Mouse (Mus musculus): ENCODE measurements at regions not wholly inside any gene's neighbourhood (a gene's known extent, or its start where the extent isn't known, plus 50 kb on each side); places are given as distances from the start of the nearest gene placed in this dataset.

- Histone ChIP-seq H3K36me3 (no peaks in the 10 kb centered on the region), H3K4me1 (peaks cover 8% of the 10 kb centered on the region; the same call in 1 of the 2 replicates), H3K4me2 (replicated peaks) (no peak overlapping the region), H3K27me3 (no peaks in the 10 kb centered on the region), H3K27ac (no peak overlapping the region), H3K4me3 (no peak overlapping the region), H3K9ac (no peak overlapping the region), H3K9me3 (no peaks in the 10 kb centered on the region)
- ATAC-seq (ENCODE audit: insufficient number of reproducible peaks, insufficient read depth, low FRiP score, low TSS enrichment), result peak; percentile 56
- 17% methylated on average over 5 of the region's 5 CpGs for WGBS
Measured at GRCm38 (mm10) chr7:117139245-117139970, 241.4 kb upstream of the Xylt1 start.

DNA sequence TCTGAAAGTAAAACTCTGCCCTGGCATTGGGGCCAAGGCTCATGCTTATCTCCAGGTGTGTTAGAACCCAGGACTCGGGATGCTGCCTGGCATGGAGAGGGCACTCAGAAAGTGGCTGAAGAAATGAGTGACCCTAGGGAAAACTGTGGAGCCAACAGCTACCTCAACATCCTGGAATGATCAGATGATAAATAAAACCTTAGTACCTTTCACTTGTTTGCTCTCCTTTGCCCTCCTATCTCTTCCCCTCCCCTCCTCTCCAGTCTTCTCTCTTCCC lies 240.9 kb upstream of the Xylt1 start:
- H3K4me3 ChIP-seq, result no peak overlapping the region
- no peaks in the 10 kb centered on the region for H3K27me3 ChIP-seq
- no peak overlapping the region for H3K27ac ChIP-seq
- 64% methylated on average over 1 of the region's 1 CpGs for WGBS
- peaks cover 8% of the 10 kb centered on the region; the same call in 1 of the 2 replicates for H3K4me1 ChIP-seq
- H3K4me2 ChIP-seq (replicated peaks), result no peak overlapping the region
- no peak for ATAC-seq (ENCODE audit: insufficient number of reproducible peaks, insufficient read depth, low FRiP score, low TSS enrichment)
- no peaks in the 10 kb centered on the region for H3K9me3 ChIP-seq
- no peaks in the 10 kb centered on the region for H3K36me3 ChIP-seq
- no peak overlapping the region for H3K9ac ChIP-seq

GRCm38 (mm10) chr7:117146809-117147208 lies 234.0 kb upstream of the Xylt1 start:
- no peaks in the 10 kb centered on the region for H3K9me3 ChIP-seq
- no peak overlapping the region for H3K4me2 ChIP-seq (replicated peaks)
- 0 out of 2 replicates have a peak, but pooled peaks cover 2% of the 10 kb centered on the region for H3K4me1 ChIP-seq
- no peak overlapping the region for H3K4me3 ChIP-seq
- WGBS, result 58% methylated on average over 7 of the region's 7 CpGs
- ATAC-seq (ENCODE audit: insufficient number of reproducible peaks, insufficient read depth, low FRiP score, low TSS enrichment), result no peak
- H3K27me3 ChIP-seq, result no peaks in the 10 kb centered on the region
- no peak overlapping the region for H3K27ac ChIP-seq
- H3K9ac ChIP-seq, result no peak overlapping the region
- H3K36me3 ChIP-seq, result no peaks in the 10 kb centered on the region

- ATAC-seq (ENCODE audit: insufficient number of reproducible peaks, insufficient read depth, low FRiP score, low TSS enrichment), result no peak
- H3K27me3 ChIP-seq, result no peaks in the 10 kb centered on the region
- 48% methylated on average over 8 of the region's 8 CpGs for WGBS
Measured at GRCm38 (mm10) chr7:117150355-117150754, 230.4 kb upstream of the Xylt1 start.

GRCm38 (mm10) chr7:117153826-117154550 lies 226.8 kb upstream of the Xylt1 start:
- no peaks in the 10 kb centered on the region for H3K4me1 ChIP-seq
- no peaks in the 10 kb centered on the region for H3K27me3 ChIP-seq
- H3K4me3 ChIP-seq, result no peak overlapping the region
- no peak overlapping the region for H3K4me2 ChIP-seq (replicated peaks)
- 69% methylated on average over 5 of the region's 5 CpGs for WGBS
- no peak overlapping the region for H3K9ac ChIP-seq
- no peak overlapping the region for H3K27ac ChIP-seq
- no peak for ATAC-seq (ENCODE audit: insufficient number of reproducible peaks, insufficient read depth, low FRiP score, low TSS enrichment)
- H3K9me3 ChIP-seq, result no peaks in the 10 kb centered on the region
- H3K36me3 ChIP-seq, result no peaks in the 10 kb centered on the region

More at GRCm38 (mm10) chr7:117150355-117150754, 230.4 kb upstream of the Xylt1 start:
- Histone ChIP-seq H3K9me3 (no peaks in the 10 kb centered on the region), H3K4me1 (0 out of 2 replicates have a peak, but pooled peaks cover 2% of the 10 kb centered on the region), H3K4me2 (replicated peaks) (no peak overlapping the region), H3K27ac (no peak overlapping the region), H3K9ac (no peak overlapping the region), H3K36me3 (no peaks in the 10 kb centered on the region), H3K4me3 (no peak overlapping the region)

- ATAC-seq (ENCODE audit: insufficient number of reproducible peaks, insufficient read depth, low FRiP score, low TSS enrichment), result no peak
- WGBS, result 62% methylated on average over 3 of the region's 3 CpGs
Measured at GRCm38 (mm10) chr7:117161193-117161908, 219.4 kb upstream of the Xylt1 start.

DNA sequence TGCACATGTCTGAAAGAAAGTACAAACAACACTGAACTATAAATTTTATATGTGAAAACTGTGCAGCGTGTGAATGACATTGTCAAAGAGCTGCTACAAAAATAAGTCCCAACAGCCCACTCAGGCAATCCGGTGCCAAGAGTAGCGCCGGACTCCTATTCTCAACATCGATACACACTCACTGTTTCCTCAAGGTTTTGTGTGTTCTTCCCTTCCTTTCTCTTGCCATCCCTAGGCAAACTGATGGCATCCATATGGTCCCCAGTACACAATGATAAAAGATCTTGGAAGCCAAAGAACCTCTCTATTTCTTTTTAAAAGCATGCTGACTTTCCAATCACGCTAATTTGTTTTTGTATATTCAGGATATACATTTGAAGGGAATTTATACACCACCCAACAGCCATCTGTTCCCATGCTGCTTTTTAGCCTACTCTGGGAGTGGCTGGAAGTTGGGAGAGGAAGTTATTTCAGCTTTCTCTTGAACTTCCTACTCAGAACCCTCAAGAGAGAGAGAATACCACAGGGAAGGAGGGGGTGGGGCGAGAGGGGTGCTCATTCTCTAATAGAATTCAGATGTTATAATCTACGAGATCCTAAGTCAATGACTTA lies 205.9 kb upstream of the Xylt1 start:
- H3K4me3 ChIP-seq, result no peak overlapping the region
- H3K9me3 ChIP-seq, result no peaks in the 10 kb centered on the region
- H3K4me2 ChIP-seq (replicated peaks), result no peak overlapping the region
- no peak overlapping the region for H3K27ac ChIP-seq
- no peak overlapping the region for H3K9ac ChIP-seq
- H3K36me3 ChIP-seq, result no peaks in the 10 kb centered on the region
- ATAC-seq (ENCODE audit: insufficient number of reproducible peaks, insufficient read depth, low FRiP score, low TSS enrichment), result no peak
- no peaks in the 10 kb centered on the region for H3K27me3 ChIP-seq
- WGBS, result 80% methylated on average over 8 of the region's 8 CpGs
- no peaks in the 10 kb centered on the region for H3K4me1 ChIP-seq

More at GRCm38 (mm10) chr7:117161193-117161908, 219.4 kb upstream of the Xylt1 start:
- Histone ChIP-seq H3K36me3 (no peaks in the 10 kb centered on the region), H3K9me3 (no peaks in the 10 kb centered on the region), H3K4me2 (replicated peaks) (no peak overlapping the region), H3K4me3 (no peak overlapping the region), H3K27ac (no peak overlapping the region), H3K4me1 (no peaks in the 10 kb centered on the region), H3K27me3 (no peaks in the 10 kb centered on the region), H3K9ac (no peak overlapping the region)

DNA sequence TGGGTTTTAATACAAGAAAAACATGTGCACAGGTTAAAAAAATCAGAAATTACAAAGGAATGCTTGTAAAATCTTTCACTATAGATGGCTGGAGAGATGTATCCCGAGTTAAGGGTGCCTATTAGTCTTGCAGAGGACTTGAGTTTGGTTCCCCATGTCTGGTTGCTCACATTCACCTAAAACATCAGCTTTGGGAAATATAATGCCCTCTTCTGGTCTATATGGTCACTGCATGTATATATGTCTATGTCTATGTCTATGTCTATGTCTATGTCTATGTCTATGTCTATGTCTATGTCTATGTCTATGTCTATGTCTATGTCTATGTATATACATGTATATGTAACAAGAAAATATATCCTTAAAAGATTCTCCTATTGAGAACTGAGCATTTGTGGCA lies 196.8 kb upstream of the Xylt1 start:
- Histone ChIP-seq H3K36me3 (no peaks in the 10 kb centered on the region), H3K9ac (no peak overlapping the region), H3K27ac (no peak overlapping the region), H3K27me3 (no peaks in the 10 kb centered on the region), H3K4me2 (replicated peaks) (no peak overlapping the region), H3K4me3 (no peak overlapping the region), H3K9me3 (no peaks in the 10 kb centered on the region), H3K4me1 (no peaks in the 10 kb centered on the region)
- no peak for ATAC-seq (ENCODE audit: insufficient number of reproducible peaks, insufficient read depth, low FRiP score, low TSS enrichment)
- 69% methylated on average over 1 of the region's 1 CpGs for WGBS

GRCm38 (mm10) chr7:117185891-117186290 lies 194.9 kb upstream of the Xylt1 start:
- H3K4me2 ChIP-seq (replicated peaks), result no peak overlapping the region
- 90% methylated on average over 1 of the region's 1 CpGs for WGBS
- H3K9ac ChIP-seq, result no peak overlapping the region
- no peaks in the 10 kb centered on the region for H3K36me3 ChIP-seq
- H3K4me3 ChIP-seq, result no peak overlapping the region
- no peak for ATAC-seq (ENCODE audit: insufficient number of reproducible peaks, insufficient read depth, low FRiP score, low TSS enrichment)
- no peaks in the 10 kb centered on the region for H3K27me3 ChIP-seq
- no peaks in the 10 kb centered on the region for H3K4me1 ChIP-seq
- no peak overlapping the region for H3K27ac ChIP-seq
- H3K9me3 ChIP-seq, result no peaks in the 10 kb centered on the region

DNA sequence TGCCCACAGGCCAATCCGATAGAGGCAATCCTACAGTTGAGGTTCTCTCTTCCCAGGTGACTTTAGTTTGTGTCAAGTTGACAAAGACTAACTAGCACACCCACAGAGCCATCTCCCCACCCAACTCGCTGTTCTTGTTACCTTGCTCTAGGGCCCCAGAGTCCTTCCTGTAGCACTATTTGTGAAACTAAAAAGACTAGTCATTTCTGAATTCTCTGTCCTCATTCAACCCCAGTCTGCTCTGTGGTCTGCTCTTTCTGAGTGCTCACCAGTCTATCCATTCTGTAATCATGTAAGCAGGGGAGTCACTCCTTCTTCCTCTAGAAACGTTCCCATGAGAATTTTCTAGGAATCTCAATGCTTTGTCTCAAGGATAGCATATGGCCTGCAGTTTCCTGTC lies 184.2 kb upstream of the Xylt1 start:
- H3K27me3 ChIP-seq, result no peaks in the 10 kb centered on the region
- H3K4me1 ChIP-seq, result no peaks in the 10 kb centered on the region
- 74% methylated on average over 3 of the region's 3 CpGs for WGBS
- no peak for ATAC-seq (ENCODE audit: insufficient number of reproducible peaks, insufficient read depth, low FRiP score, low TSS enrichment)
- H3K9me3 ChIP-seq, result no peaks in the 10 kb centered on the region
- no peak overlapping the region for H3K4me3 ChIP-seq
- no peaks in the 10 kb centered on the region for H3K36me3 ChIP-seq
- H3K27ac ChIP-seq, result no peak overlapping the region
- H3K4me2 ChIP-seq (replicated peaks), result no peak overlapping the region
- no peak overlapping the region for H3K9ac ChIP-seq

DNA sequence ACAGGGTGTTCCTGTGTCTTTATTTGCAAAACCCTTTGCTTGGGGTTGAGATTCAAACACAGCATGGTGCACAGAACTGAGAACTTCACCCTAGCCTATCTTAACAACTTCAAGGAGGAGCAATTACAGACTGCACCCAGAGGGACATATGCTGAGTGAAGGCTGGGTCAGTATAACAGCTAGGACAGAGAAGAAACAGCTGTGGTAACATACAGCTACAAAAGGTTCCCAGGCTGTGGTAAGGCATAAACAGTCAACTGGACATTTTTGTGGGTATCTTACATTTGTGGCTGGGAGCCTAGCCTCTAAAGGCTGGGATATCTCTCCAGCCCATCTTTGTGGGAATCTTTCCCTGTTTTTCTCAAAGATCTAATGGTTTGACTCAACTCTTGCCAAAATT lies 154.5 kb upstream of the Xylt1 start:
- Histone ChIP-seq H3K4me3 (no peak overlapping the region), H3K4me2 (replicated peaks) (no peak overlapping the region)

More for the DNA sequence above, 154.5 kb upstream of the Xylt1 start:
- no peak for ATAC-seq (ENCODE audit: insufficient number of reproducible peaks, insufficient read depth, low FRiP score, low TSS enrichment)
- Histone ChIP-seq H3K27ac (no peak overlapping the region), H3K27me3 (no peaks in the 10 kb centered on the region), H3K9me3 (no peaks in the 10 kb centered on the region), H3K9ac (no peak overlapping the region), H3K36me3 (no peaks in the 10 kb centered on the region), H3K4me1 (no peaks in the 10 kb centered on the region)
